Mouse (Mus musculus) lung, embryonic 16.5 days (tissue): ENCODE data around the gene Zc3h10. TPM values are rescaled to one million over a fixed set of nuclear protein-coding genes. Genes with fewer than 3 reads are reported as not detected.
A peak's percentile ranks its signal among the peaks of the same experiment; 100 is the strongest.

ENCODE experiments used
- ATAC-seq: fragments of 200-750 bp; cut with Nextera tagmentation; 2 replicates; pipeline ENCODE4 v1.8.0; 2017; ENCODE audit warnings: low read depth, mild to moderate bottlenecking, moderate library complexity
- H3K27ac ChIP-seq: fragments of 300-500 bp; sonication (generic); 2 replicates; pipeline ENCODE4 v1.5.1; 2014; ENCODE audit warnings: mild to moderate bottlenecking, control low read depth, low read length
- H3K27me3 ChIP-seq: fragments of 300-500 bp; sonication (generic); 2 replicates; pipeline ENCODE4 v1.6.1; 2014; ENCODE audit warnings: low read depth, low read length, mixed read lengths; ENCODE audit not compliant: control insufficient read depth, insufficient read depth
- H3K36me3 ChIP-seq: fragments of 300-500 bp; sonication (generic); 2 replicates; pipeline ENCODE4 v1.6.1; 2014; ENCODE audit warnings: low read length; ENCODE audit not compliant: control insufficient read depth, insufficient read depth
- H3K4me1 ChIP-seq: fragments of 300-500 bp; sonication (generic); replicated peaks from 2 replicates; pipeline ENCODE4 v1.6.1; 2014; ENCODE audit warnings: low read length, mixed read lengths; ENCODE audit not compliant: control insufficient read depth, insufficient read depth
- H3K4me2 ChIP-seq: fragments of 300-500 bp; sonication (generic); 2 replicates; pipeline ENCODE4 v1.6.1; 2014; ENCODE audit warnings: low read depth, low read length, control low read depth
- H3K4me3 ChIP-seq: fragments of 300-500 bp; sonication (generic); 2 replicates; pipeline ENCODE4 v1.5.1; 2014; ENCODE audit warnings: mild to moderate bottlenecking, low read length, control low read depth
- H3K9ac ChIP-seq: fragments of 300-500 bp; sonication (generic); 2 replicates; pipeline ENCODE4 v1.6.1; 2014; ENCODE audit warnings: low read length, control low read depth
- H3K9me3 ChIP-seq: fragments of 300-500 bp; sonication (generic); 2 replicates; pipeline ENCODE4 v1.6.1; 2016; ENCODE audit warnings: low read length; ENCODE audit not compliant: control insufficient read depth
- WGBS: fragments of 180-500 bp; shearing (Covaris S2); extraction: QIAGEN DNeasy Blood & Tissue Kit; methylation state at CpG from one replicate; pipeline ENCODE4 v1.1.7; 2014; 5-methylcytosine and 5-hydroxymethylcytosine counted together
- polyA plus RNA-seq: library from polyadenylated mRNA; unstranded; fragments of >200 nt; fragmentation: Nextera tagmentation; extraction: Ambion mirVana; gene quantifications from 2 replicates; pipeline ENCODE4 v1.2.1, GENCODE M21; 2015

Gene Zc3h10
- polyA plus RNA-seq, 1 experiment from 2014 or later = 11.9 TPM

- no peaks in the 10 kb centered on the region for H3K9me3 ChIP-seq
- peak overlapping the region; percentile 96 for H3K27ac ChIP-seq
- H3K4me2 ChIP-seq = peak overlapping the region; percentile 97
- peak overlapping the region; percentile 6; the same call in 1 of the 2 replicates for H3K9ac ChIP-seq
- H3K36me3 ChIP-seq = no peaks in the 10 kb centered on the region; the same call in 1 of the 2 replicates
- H3K4me3 ChIP-seq = peak overlapping the region; percentile 70
- H3K4me1 ChIP-seq = peaks cover 24% of the 10 kb centered on the region
- ATAC-seq = no peak
- WGBS = 27% methylated on average over 4 of the region's 4 CpGs
- peaks cover 18% of the 10 kb centered on the region for H3K27me3 ChIP-seq
Observed at GRCm38 (mm10) chr10:128587120-128587519, 39.5 kb upstream of the Zc3h10 start.

GRCm38 (mm10) chr10:128586546-128586945, 39.0 kb upstream of the Zc3h10 start:
- Histone ChIP-seq H3K4me1 (peaks cover 24% of the 10 kb centered on the region), H3K9ac (peak overlapping the region; percentile 16; the same call in 1 of the 2 replicates), H3K27ac (peak overlapping the region; percentile 96), H3K9me3 (no peaks in the 10 kb centered on the region), H3K4me3 (no peak overlapping the region), H3K27me3 (peaks cover 18% of the 10 kb centered on the region), H3K4me2 (peak overlapping the region; percentile 97), H3K36me3 (no peaks in the 10 kb centered on the region; the same call in 1 of the 2 replicates)
- ATAC-seq = no peak
- WGBS = 0% methylated on average over 1 of the region's 1 CpGs

- Histone ChIP-seq H3K9ac (peak overlapping the region; percentile 47; the same call in 1 of the 2 replicates), H3K36me3 (no peaks in the 10 kb centered on the region; the same call in 1 of the 2 replicates), H3K27me3 (peaks cover 14% of the 10 kb centered on the region), H3K9me3 (no peaks in the 10 kb centered on the region), H3K4me2 (peak overlapping the region; percentile 50), H3K4me1 (peaks cover 24% of the 10 kb centered on the region), H3K4me3 (peak overlapping the region; percentile 17), H3K27ac (peak overlapping the region; percentile 87)
- WGBS = 8% methylated on average over 4 of the region's 4 CpGs
- ATAC-seq = peak; percentile 74
Observed at GRCm38 (mm10) chr10:128584386-128584785, 36.8 kb upstream of the Zc3h10 start.

GRCm38 (mm10) chr10:128583644-128584043, 36.1 kb upstream of the Zc3h10 start:
- Histone ChIP-seq H3K36me3 (no peaks in the 10 kb centered on the region; the same call in 1 of the 2 replicates), H3K9ac (peak overlapping the region; percentile 23; the same call in 1 of the 2 replicates), H3K4me1 (peaks cover 22% of the 10 kb centered on the region), H3K4me2 (peak overlapping the region; percentile 50), H3K27ac (peak overlapping the region; percentile 87), H3K9me3 (no peaks in the 10 kb centered on the region), H3K4me3 (peak overlapping the region; percentile 17), H3K27me3 (peaks cover 9% of the 10 kb centered on the region)
- 14% methylated on average over 7 of the region's 7 CpGs for WGBS
- peak; percentile 85 for ATAC-seq

- peaks cover 8% of the 10 kb centered on the region for H3K4me1 ChIP-seq
- H3K4me3 ChIP-seq = no peak overlapping the region
- H3K36me3 ChIP-seq = peaks cover 6% of the 10 kb centered on the region; the same call in 1 of the 2 replicates
- no peak overlapping the region for H3K27ac ChIP-seq
- no peak for ATAC-seq
- peaks cover 3% of the 10 kb centered on the region; the same call in 1 of the 2 replicates for H3K9me3 ChIP-seq
- no peak overlapping the region for H3K4me2 ChIP-seq
- H3K27me3 ChIP-seq = no peaks in the 10 kb centered on the region; the same call in 1 of the 2 replicates
- WGBS = 78% methylated on average over 4 of the region's 4 CpGs
- no peak overlapping the region for H3K9ac ChIP-seq
Observed at GRCm38 (mm10) chr10:128579731-128580130, 32.2 kb upstream of the Zc3h10 start.

- WGBS = 64% methylated on average over 3 of the region's 3 CpGs
- no peak overlapping the region for H3K9ac ChIP-seq
- no peak overlapping the region for H3K4me2 ChIP-seq
- ATAC-seq = no peak
- H3K9me3 ChIP-seq = peaks cover 3% of the 10 kb centered on the region; the same call in 1 of the 2 replicates
- peaks cover 8% of the 10 kb centered on the region for H3K4me1 ChIP-seq
- H3K36me3 ChIP-seq = peaks cover 6% of the 10 kb centered on the region; the same call in 1 of the 2 replicates
- H3K4me3 ChIP-seq = no peak overlapping the region
- no peaks in the 10 kb centered on the region; the same call in 1 of the 2 replicates for H3K27me3 ChIP-seq
- no peak overlapping the region for H3K27ac ChIP-seq
Observed at GRCm38 (mm10) chr10:128579298-128579697, 31.7 kb upstream of the Zc3h10 start.

- Histone ChIP-seq H3K9me3 (peaks cover 3% of the 10 kb centered on the region; the same call in 1 of the 2 replicates), H3K9ac (no peak overlapping the region), H3K4me2 (no peak overlapping the region), H3K4me1 (peaks cover 4% of the 10 kb centered on the region), H3K36me3 (peaks cover 6% of the 10 kb centered on the region; the same call in 1 of the 2 replicates), H3K4me3 (no peak overlapping the region), H3K27me3 (no peaks in the 10 kb centered on the region), H3K27ac (no peak overlapping the region)
- ATAC-seq = no peak
- WGBS = 65% methylated on average over 11 of the region's 11 CpGs
Observed at GRCm38 (mm10) chr10:128578330-128578729, 30.8 kb upstream of the Zc3h10 start.

GRCm38 (mm10) chr10:128575063-128575462, 27.5 kb upstream of the Zc3h10 start:
- no peak for ATAC-seq
- 86% methylated on average over 2 of the region's 2 CpGs for WGBS

GRCm38 (mm10) chr10:128565788-128566531, 18.4 kb upstream of the Zc3h10 start, which contains the start of gene Pa2g4:
Pa2g4 (minus strand) TSS chr10:128565987.
- H3K4me2 ChIP-seq = peak within 1 kb of the TSS; percentile 95
- ATAC-seq = peak; percentile 98
- H3K27ac ChIP-seq = peak within 1 kb of the TSS; percentile 97
- peak within 1 kb of the TSS; percentile 90 for H3K4me3 ChIP-seq
- H3K9ac ChIP-seq = peak within 1 kb of the TSS; percentile 85
- WGBS = under 1% methylated on average over 56 of the region's 58 CpGs
- H3K9me3 ChIP-seq = no peaks in the 10 kb centered on the region
- no peaks in the 10 kb centered on the region for H3K27me3 ChIP-seq
- peaks cover 13% of the 10 kb centered on the region for H3K4me1 ChIP-seq
- peaks cover 22% of the 10 kb centered on the region for H3K36me3 ChIP-seq

More at GRCm38 (mm10) chr10:128575063-128575462, 27.5 kb upstream of the Zc3h10 start:
- peaks cover 3% of the 10 kb centered on the region; the same call in 1 of the 2 replicates for H3K9me3 ChIP-seq
- no peaks in the 10 kb centered on the region for H3K4me1 ChIP-seq
- peaks cover 6% of the 10 kb centered on the region; the same call in 1 of the 2 replicates for H3K36me3 ChIP-seq
- no peak overlapping the region for H3K9ac ChIP-seq
- no peak overlapping the region for H3K4me2 ChIP-seq
- H3K27ac ChIP-seq = no peak overlapping the region
- no peak overlapping the region for H3K4me3 ChIP-seq
- no peaks in the 10 kb centered on the region for H3K27me3 ChIP-seq
